Mouse (Mus musculus) large intestine, adult 2 months (tissue): ENCODE results near the gene Bst2. TPM values are rescaled to one million over a fixed set of nuclear protein-coding genes. Genes with fewer than 3 reads are reported as not detected.
A peak's percentile ranks its signal among the peaks of the same experiment; 100 is the strongest.

Source experiments
- DNase-seq: peaks from one replicate; pipeline ENCODE4 v3.0.0-alpha.2; 2012; ENCODE audit warnings: low read depth, low spot score
- WGBS: fragments of 180-500 bp; shearing (Covaris S2); methylation state at CpG from one replicate; pipeline ENCODE4 v1.1.7; 2018; 5-methylcytosine and 5-hydroxymethylcytosine counted together
- polyA plus RNA-seq: library from polyadenylated mRNA; depleted of rRNA; stranded (reverse); fragments of >200 nt; gene quantifications from 2 replicates; pipeline ENCODE4 v1.2.3, GENCODE M21; 2012; rRNA removed

The Bst2 gene
- polyA plus RNA-seq, 1 experiment: 114 TPM

DNA sequence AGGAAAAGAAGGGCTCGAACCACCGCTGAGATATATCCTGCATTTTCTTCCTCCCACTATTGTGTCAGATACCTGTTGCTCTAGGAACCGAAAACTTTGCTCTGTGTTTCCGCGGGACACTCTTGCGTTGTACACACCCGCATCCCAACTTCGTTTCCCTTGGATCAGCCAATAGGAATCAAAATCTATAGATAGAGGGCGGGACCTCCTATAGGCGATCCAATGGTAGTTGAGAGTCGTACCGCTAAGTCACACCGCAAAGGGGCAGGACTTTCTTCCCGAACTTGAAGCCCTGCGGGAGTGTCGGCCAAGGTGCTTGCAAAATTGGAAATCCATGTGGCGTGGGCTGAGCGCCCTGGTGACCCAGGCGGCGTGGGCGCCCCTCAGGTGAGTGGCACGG lies 48.8 kb downstream of the Bst2 start:
- under 1% methylated on average over 22 of the region's 22 CpGs for WGBS
- DNase-seq: peak; percentile 94

DNA sequence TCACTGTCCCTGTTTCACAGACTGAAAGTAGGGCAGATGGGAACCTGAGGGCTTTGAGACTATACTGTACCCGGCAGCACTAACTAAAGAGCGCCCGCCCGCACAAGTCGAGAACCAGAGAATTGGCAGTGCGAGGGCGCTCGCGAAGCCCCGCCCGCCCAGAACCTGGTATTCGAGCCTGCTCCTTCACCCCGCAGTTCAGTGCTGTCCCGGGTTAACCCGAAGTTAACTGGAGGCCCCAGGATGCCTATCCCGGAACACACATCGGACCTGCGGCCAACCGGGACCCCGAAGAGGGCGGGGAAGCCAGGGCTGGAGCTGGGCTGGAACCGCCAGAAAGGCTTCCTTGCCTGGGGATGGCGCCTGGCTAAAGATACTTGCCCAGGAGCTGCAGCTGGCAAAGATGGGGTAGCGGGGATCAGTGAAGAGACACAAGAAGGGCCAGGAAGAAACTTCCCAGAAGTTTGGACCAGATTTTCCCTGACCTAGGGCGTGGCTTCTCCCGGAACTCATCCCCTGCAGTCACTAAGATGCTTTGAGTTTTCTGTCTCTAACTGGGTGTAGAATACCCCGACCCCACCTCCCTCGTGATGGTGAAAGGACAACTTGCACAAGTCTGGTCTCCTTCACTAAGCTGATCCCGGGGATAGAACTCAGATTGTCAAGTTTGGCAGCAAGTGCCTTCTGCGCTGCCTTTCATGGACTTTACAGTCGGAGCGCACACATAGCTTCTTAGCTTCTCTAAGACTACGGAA lies 49.4 kb downstream of the Bst2 start, which contains the start of gene Gtpbp3:
Gene Gtpbp3, plus strand, starts transcription at position 413 of the 755 bp plus-strand sequence.
- under 1% methylated on average over 33 of the region's 33 CpGs for whole genome bisulfite sequencing

DNA sequence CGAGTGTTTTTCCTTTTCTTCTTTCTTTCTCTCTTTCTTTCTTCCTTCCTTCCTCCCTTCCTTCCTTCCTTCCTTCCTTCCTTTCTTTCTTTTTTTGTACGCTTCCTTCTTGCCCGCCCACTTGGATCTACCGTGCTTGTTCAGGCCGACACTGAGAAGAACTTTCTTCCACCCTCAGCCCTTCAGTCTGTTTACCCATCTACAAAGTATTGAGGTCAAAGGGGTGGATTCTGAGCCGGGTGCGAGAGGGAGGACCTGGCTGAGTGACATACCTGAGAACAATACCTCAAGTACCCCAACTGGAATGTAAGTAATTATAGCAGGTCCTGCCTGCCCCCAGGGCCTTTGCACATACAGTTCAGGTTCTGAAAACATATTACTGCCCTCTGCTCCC lies 51.1 kb downstream of the Bst2 start:
- 4% methylated on average over 7 of the region's 7 CpGs for WGBS
- DNase-seq: no peak

More for the DNA sequence above, 49.4 kb downstream of the Bst2 start, which contains the start of gene Gtpbp3:
- peak; percentile 40 for DNase-seq

DNA sequence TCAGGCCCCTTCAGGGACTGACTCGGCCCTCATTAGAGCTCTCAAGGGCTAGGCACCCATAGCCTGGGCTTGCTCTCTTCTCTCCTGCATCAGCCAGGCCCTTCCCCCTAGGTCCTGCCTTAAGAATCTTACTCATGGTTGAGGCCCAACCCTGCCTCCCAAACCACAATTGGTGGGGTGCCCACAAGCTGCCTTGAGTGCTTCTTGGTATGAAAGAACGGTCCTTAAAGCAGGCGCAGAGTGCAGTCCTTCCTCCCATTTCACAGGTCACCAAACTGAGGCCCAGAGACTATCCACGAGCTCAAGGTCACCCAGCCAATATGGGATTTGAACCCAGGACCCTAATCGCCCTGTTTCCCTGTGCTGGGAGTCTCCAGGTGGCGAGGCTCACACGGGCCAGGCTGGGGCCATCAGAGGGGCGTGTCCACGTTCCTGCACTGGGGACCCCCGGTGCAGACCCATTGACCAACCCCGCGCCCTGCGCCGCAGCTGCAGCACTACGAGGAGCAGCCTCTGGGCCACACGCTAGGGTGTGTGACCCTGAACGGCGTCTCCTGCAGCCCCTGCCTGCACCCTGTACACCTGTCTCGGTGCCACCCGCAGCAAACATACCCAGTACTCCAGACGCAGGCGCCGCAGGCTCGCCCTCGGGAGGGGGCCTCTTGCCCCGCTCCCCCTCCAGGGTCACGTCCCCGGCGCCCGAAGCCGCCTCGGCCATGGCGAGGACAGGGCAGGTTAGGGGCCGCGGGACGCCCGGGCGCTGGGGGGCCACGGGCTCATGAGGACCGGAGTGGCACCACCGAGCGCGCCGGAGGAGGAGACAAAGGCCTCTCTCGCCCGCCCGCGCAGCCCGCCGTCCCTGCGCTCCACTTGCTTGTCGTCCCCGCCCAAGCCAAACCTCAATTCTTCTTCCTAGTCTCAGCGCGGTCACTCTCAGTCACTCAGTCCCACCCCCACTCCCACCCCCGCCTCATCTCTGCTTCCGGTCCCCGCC lies 51.8 kb downstream of the Bst2 start, which contains the start of gene Ano8:
Gene Ano8, minus strand, starts transcription at position 822 of the 994 bp plus-strand sequence.
- DNase-seq: peak; percentile 45
- WGBS: 5% methylated on average over 57 of the region's 58 CpGs

DNA sequence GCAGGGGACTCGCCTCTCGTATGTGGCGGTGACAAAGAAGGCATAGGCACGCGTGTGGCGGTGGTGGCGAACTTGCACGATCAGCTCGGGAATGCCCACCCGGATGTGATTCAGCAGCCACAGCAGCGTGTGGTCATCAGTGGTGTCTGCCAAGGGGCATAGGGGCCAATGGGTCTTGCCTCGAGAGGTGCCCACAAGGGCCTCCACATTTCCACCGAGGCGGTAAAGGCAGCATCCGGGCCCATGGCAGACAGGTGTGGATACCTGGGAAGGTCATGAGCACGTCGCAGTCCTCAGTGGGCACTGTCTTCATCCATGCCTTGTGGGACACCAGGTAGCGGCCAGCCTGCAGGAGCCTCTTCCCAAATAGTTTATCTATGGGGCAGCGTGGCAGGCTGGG lies 52.5 kb downstream of the Bst2 start:
- 95% methylated on average over 19 of the region's 19 CpGs for whole genome bisulfite sequencing
- DNase-seq: no peak

Other genes with a start within 250 kb of the Bst2 start
- gene Use1, start 170.6 kb downstream of the Bst2 start, polyA plus RNA-seq: 82.1 and 104 TPM in 2 replicates
- gene Ocel1, start 166.2 kb downstream of the Bst2 start, polyA plus RNA-seq: 14.4 and 21.2 TPM in 2 replicates
- gene Nr2f6, start 155.5 kb downstream of the Bst2 start, polyA plus RNA-seq: 118 and 144 TPM in 2 replicates
- gene Ushbp1, start 141.7 kb downstream of the Bst2 start, polyA plus RNA-seq: 5.9 and 9.0 TPM in 2 replicates
- 106 and 114 TPM in 2 replicates for gene Babam1, start 140.6 kb downstream of the Bst2 start, polyA plus RNA-seq
- 17.0 and 24.2 TPM in 2 replicates for gene Ankle1, start 131.4 kb downstream of the Bst2 start, polyA plus RNA-seq
- 16.8 and 18.8 TPM in 2 replicates for gene Abhd8, start 73.8 kb downstream of the Bst2 start, polyA plus RNA-seq
- 94.1 and 124 TPM in 2 replicates for gene Mrpl34, start 72.5 kb downstream of the Bst2 start, polyA plus RNA-seq
- 78.5 and 80.9 TPM in 2 replicates for gene Dda1, start 68.3 kb downstream of the Bst2 start, polyA plus RNA-seq
- 7.3 and 8.9 TPM in 2 replicates for gene Ano8, start 51.5 kb downstream of the Bst2 start, polyA plus RNA-seq
- gene Gtpbp3, start 49.4 kb downstream of the Bst2 start, polyA plus RNA-seq: 18.5 and 23.7 TPM in 2 replicates
- gene Plvap, start 25.7 kb downstream of the Bst2 start, polyA plus RNA-seq: 122 and 163 TPM in 2 replicates
- 0.05 TPM in 1 of 2 replicates, not detected in the other for gene Ccdc194, start 11.7 kb downstream of the Bst2 start, polyA plus RNA-seq
- 144 and 164 TPM in 2 replicates for gene Mvb12a, start 5.5 kb upstream of the Bst2 start, polyA plus RNA-seq
- 0.71 and 1.0 TPM in 2 replicates for gene Tmem221, start 21.4 kb upstream of the Bst2 start, polyA plus RNA-seq
- not detected in 2 replicates for gene Nxnl1, start 29.1 kb upstream of the Bst2 start, polyA plus RNA-seq
- gene Slc27a1, start 31.4 kb upstream of the Bst2 start, polyA plus RNA-seq: 19.4 and 25.6 TPM in 2 replicates
- 109 and 111 TPM in 2 replicates for gene Pgls, start 54.7 kb upstream of the Bst2 start, polyA plus RNA-seq
- gene Fam129c, start 60.2 kb upstream of the Bst2 start, polyA plus RNA-seq: 3.3 and 4.1 TPM in 2 replicates
- 45.0 and 68.0 TPM in 2 replicates for gene Colgalt1, start 73.5 kb upstream of the Bst2 start, polyA plus RNA-seq
- gene Unc13a, start 134.3 kb upstream of the Bst2 start, polyA plus RNA-seq: 1.0 and 1.3 TPM in 2 replicates
- gene Jak3, start 138.8 kb upstream of the Bst2 start, polyA plus RNA-seq: 15.0 and 15.3 TPM in 2 replicates
- gene Insl3, start 151.8 kb upstream of the Bst2 start, polyA plus RNA-seq: 12.1 and 17.2 TPM in 2 replicates
- 69.3 and 160 TPM in 2 replicates for gene B3gnt3, start 164.3 kb upstream of the Bst2 start, polyA plus RNA-seq
- 16.9 and 22.0 TPM in 2 replicates for gene Fcho1, start 188.3 kb upstream of the Bst2 start, polyA plus RNA-seq